Mouse (Mus musculus): ENCODE data around the gene Gm8138.
"Not testable (repeated sequence)": the region's sequence is repeated elsewhere in the genome, so short reads cannot be mapped to it uniquely, and the experiment has no call there.

The Gm8138 gene

DNA sequence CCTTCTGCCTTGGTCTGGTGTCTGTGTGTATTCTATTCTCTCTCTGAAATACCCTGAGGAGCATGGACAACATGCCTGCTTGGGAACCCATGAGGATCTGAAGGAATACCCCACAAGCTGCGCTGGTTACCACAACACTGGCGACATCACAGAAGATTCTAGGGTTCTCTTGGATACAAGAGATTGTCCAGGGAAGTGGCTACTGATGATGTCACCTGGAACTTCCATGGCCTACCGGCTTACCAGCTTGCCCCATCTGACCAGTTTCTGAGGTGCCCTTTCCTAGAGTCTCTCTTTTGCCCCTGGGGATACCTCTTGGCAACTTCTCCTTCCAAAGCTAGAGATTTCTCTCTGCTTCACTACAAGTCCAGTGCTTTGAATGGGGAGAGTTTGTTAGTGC lies at the start of gene Gm8138:
Gene Gm8138, minus strand, starts transcription at position 101 of the 400 bp plus-strand sequence.
- DNase-seq (ENCODE audit: low spot score in 2 of 2): not testable (repeated sequence)

GRCm38 (mm10) chr14:43361713-43362112 lies 54.4 kb downstream of the Gm8138 start:
- not testable (repeated sequence) for DNase-seq (ENCODE audit: low spot score in 2 of 2)

Data from thymus, postnatal 10 days (tissue).